Mouse (Mus musculus) MEL (cell line): ENCODE measurements around the gene Exoc4. TPM values are rescaled to one million over a fixed set of nuclear protein-coding genes. Genes with fewer than 3 reads are reported as not detected.

Experiments
- DNase-seq: peaks from one replicate; pipeline ENCODE4 v3.0.0; 2011; ENCODE audit warnings: low read depth, low spot score
- H3K27ac ChIP-seq: 2 replicates; pipeline ENCODE4 v1.5.1; 2012; ENCODE audit warnings: low read depth, mild to moderate bottlenecking, control low read depth, low read length, moderate library complexity; ENCODE audit not compliant: control insufficient read depth
- H3K27me3 ChIP-seq, 2 experiments: fragments of 150-350 bp in 1 of 2; sonication (generic) in 1 of 2; 2 replicates each; pipeline ENCODE4 v1.6.1; 2012; ENCODE audit warnings: low read length in 2 of 2, mild to moderate bottlenecking in 2 of 2, improper control_type of control experiment in 1 of 2, moderate library complexity in 1 of 2; ENCODE audit not compliant: insufficient read depth in 2 of 2, control insufficient read depth in 1 of 2
- H3K36me3 ChIP-seq, 2 experiments: 2 replicates each; pipeline ENCODE4 v1.6.1; 2012 to 2014; ENCODE audit warnings: low read length in 2 of 2, improper control_type of control experiment in 1 of 2, inconsistent platforms in 1 of 2, mild to moderate bottlenecking in 1 of 2; ENCODE audit not compliant: insufficient read depth in 2 of 2, control insufficient read depth in 1 of 2
- H3K4me1 ChIP-seq, 2 experiments: fragments of 150-350 bp in 1 of 2; sonication (generic) in 1 of 2; 2 replicates each; pipeline ENCODE4 v1.6.1; 2012; ENCODE audit warnings: low read length in 2 of 2, improper control_type of control experiment in 1 of 2, mild to moderate bottlenecking in 1 of 2; ENCODE audit not compliant: insufficient read depth in 2 of 2, control insufficient read depth in 1 of 2
- H3K4me3 ChIP-seq, 2 experiments: fragments of 150-350 bp in 1 of 2; sonication (generic) in 1 of 2; 2 replicates each; pipeline ENCODE4 v1.5.1; 2012; ENCODE audit warnings: low read depth in 2 of 2, low read length in 2 of 2, mild to moderate bottlenecking in 2 of 2, moderate library complexity in 2 of 2, control low read depth in 1 of 2, improper control_type of control experiment in 1 of 2; ENCODE audit not compliant: control insufficient read depth in 1 of 2, insufficient read depth in 1 of 2
- H3K79me2 ChIP-seq: 2 replicates; pipeline ENCODE4 v1.6.1; 2012; ENCODE audit warnings: mild to moderate bottlenecking, low read length, moderate library complexity; ENCODE audit not compliant: control insufficient read depth, poor library complexity, insufficient read depth
- H3K9ac ChIP-seq: 2 replicates; pipeline ENCODE4 v1.6.1; 2012; ENCODE audit warnings: low read depth, mild to moderate bottlenecking, control low read depth, low read length, moderate library complexity; ENCODE audit not compliant: control insufficient read depth, poor library complexity, severe bottlenecking
- H3K9me3 ChIP-seq: fragments of 150-350 bp; sonication (generic); replicated peaks from 2 replicates; pipeline ENCODE4 v1.6.1; 2012; ENCODE audit warnings: mild to moderate bottlenecking, low read length, improper control_type of control experiment, moderate library complexity; ENCODE audit not compliant: insufficient read depth
- BHLHE40 ChIP-seq: IDR thresholded peaks from 2 replicates; pipeline ENCODE4 v1.6.1; 2012; ENCODE audit warnings: low read depth, mild to moderate bottlenecking, inconsistent platforms, low read length, improper control_type of control experiment, borderline replicate concordance
- CTCF ChIP-seq, 3 experiments: IDR thresholded peaks in 2 of 3; conservative IDR thresholded peaks in 1 of 3; 2 replicates each; pipeline ENCODE4 v1.5.1; 2011 to 2012; ENCODE audit warnings: low read length in 3 of 3, low read depth in 2 of 3, mild to moderate bottlenecking in 2 of 3, improper control_type of control experiment in 1 of 3, inconsistent platforms in 1 of 3, mixed read lengths in 1 of 3, moderate library complexity in 1 of 3; ENCODE audit not compliant: control insufficient read depth in 1 of 3, insufficient read depth in 1 of 3, poor library complexity in 1 of 3, severe bottlenecking in 1 of 3
- E2F4 ChIP-seq: IDR thresholded peaks from 2 replicates; pipeline ENCODE4 v1.6.1; 2011; ENCODE audit warnings: low read depth, low read length, improper control_type of control experiment, borderline replicate concordance
- ELF1 ChIP-seq: IDR thresholded peaks from 2 replicates; pipeline ENCODE4 v1.6.1; 2014; ENCODE audit warnings: low read depth, mild to moderate bottlenecking, inconsistent platforms, low read length, improper control_type of control experiment, moderate library complexity
- ETS1 ChIP-seq: IDR thresholded peaks from 2 replicates; pipeline ENCODE4 v1.6.1; 2012; ENCODE audit warnings: low read depth, mild to moderate bottlenecking, inconsistent platforms, low read length, improper control_type of control experiment, moderate library complexity
- KAT2A ChIP-seq: conservative IDR thresholded peaks from 2 replicates; pipeline ENCODE4 v1.6.1; 2012; ENCODE audit warnings: low read depth, low read length, improper control_type of control experiment, inconsistent platforms
- MAFK ChIP-seq: IDR thresholded peaks from 2 replicates; pipeline ENCODE4 v1.6.1; 2011; ENCODE audit warnings: low read depth, mild to moderate bottlenecking, low read length, improper control_type of control experiment, borderline replicate concordance
- MAZ ChIP-seq: IDR thresholded peaks from 2 replicates; pipeline ENCODE4 v1.6.1; 2012; ENCODE audit warnings: low read depth, mild to moderate bottlenecking, inconsistent platforms, low read length, improper control_type of control experiment
- MEF2A ChIP-seq: IDR thresholded peaks from 2 replicates; pipeline ENCODE4 v1.6.1; 2014; ENCODE audit warnings: low read depth, mild to moderate bottlenecking, inconsistent platforms, low read length, improper control_type of control experiment; ENCODE audit not compliant: poor library complexity, insufficient replicate concordance, severe bottlenecking; ENCODE audit errors: extremely low read depth
- MXI1 ChIP-seq: IDR thresholded peaks from 2 replicates; pipeline ENCODE4 v1.6.1; 2011; ENCODE audit warnings: mild to moderate bottlenecking, low read depth, low read length, improper control_type of control experiment
- MYB ChIP-seq: IDR thresholded peaks from 2 replicates; pipeline ENCODE4 v1.6.1; 2011; ENCODE audit warnings: mild to moderate bottlenecking, low read depth, low read length, improper control_type of control experiment
- POLR2AphosphoS2 ChIP-seq: IDR thresholded peaks from 2 replicates; pipeline ENCODE4 v1.6.1; 2011; ENCODE audit warnings: low read length, improper control_type of control experiment
- POLR2AphosphoS5 ChIP-seq: IDR thresholded peaks from 2 replicates; pipeline ENCODE4 v1.6.1; 2012; ENCODE audit warnings: low read depth, borderline replicate concordance, mild to moderate bottlenecking, inconsistent platforms, low read length, moderate library complexity, mixed read lengths
- RAD21 ChIP-seq: IDR thresholded peaks from 2 replicates; pipeline ENCODE4 v1.6.1; 2011; ENCODE audit warnings: mild to moderate bottlenecking, low read depth, low read length, improper control_type of control experiment
- SIN3A ChIP-seq: IDR thresholded peaks from 2 replicates; pipeline ENCODE4 v1.6.1; 2012; ENCODE audit warnings: low read length, improper control_type of control experiment, inconsistent platforms
- SMC3 ChIP-seq: IDR thresholded peaks from 2 replicates; pipeline ENCODE4 v1.6.1; 2011; ENCODE audit warnings: low read depth, low read length, improper control_type of control experiment
- USF1 ChIP-seq: IDR thresholded peaks from 2 replicates; pipeline ENCODE4 v1.6.1; 2014; ENCODE audit warnings: low read depth, mild to moderate bottlenecking, inconsistent platforms, low read length, improper control_type of control experiment, moderate library complexity
- USF2 ChIP-seq, 2 experiments: IDR thresholded peaks; 2 replicates each; pipeline ENCODE4 v1.6.1; 2011 to 2012; ENCODE audit warnings: improper control_type of control experiment in 2 of 2, low read length in 2 of 2, borderline replicate concordance in 1 of 2, inconsistent platforms in 1 of 2, low read depth in 1 of 2, mild to moderate bottlenecking in 1 of 2; ENCODE audit not compliant: insufficient read depth in 1 of 2
- ZC3H11A ChIP-seq: IDR thresholded peaks from 2 replicates; pipeline ENCODE4 v1.6.1; 2012; ENCODE audit warnings: low read depth, mild to moderate bottlenecking, inconsistent platforms, low read length, improper control_type of control experiment
- ZKSCAN1 ChIP-seq: IDR thresholded peaks from 2 replicates; pipeline ENCODE4 v1.6.1; 2012; ENCODE audit warnings: low read depth, mild to moderate bottlenecking, inconsistent platforms, low read length, improper control_type of control experiment, moderate library complexity
- polyA plus RNA-seq, 2 experiments: library from polyadenylated mRNA; stranded (reverse) in 1 of 2; unstranded in 1 of 2; fragments of >175 nt in 1 of 2; fragments of >200 nt in 1 of 2; gene quantifications; 2 replicates each; pipeline versions ENCODE4 v1.2.1 to v1.2.4; 2012; ENCODE audit warnings: low replicate concordance in 2 of 2, low read depth in 1 of 2; ENCODE audit not compliant: insufficient read length in 2 of 2, insufficient read depth in 1 of 2, missing spikeins in 1 of 2
- total RNA-seq: library from RNA; depleted of rRNA; stranded (reverse); fragments of 300-350 nt; gene quantifications from 2 replicates; pipeline ENCODE4 v1.2.3, GENCODE M21; 2012

Exoc4 gene
- total and polyA plus RNA-seq, 3 experiments, result 16.4 to 22.6 TPM; not detected in 1

DNA sequence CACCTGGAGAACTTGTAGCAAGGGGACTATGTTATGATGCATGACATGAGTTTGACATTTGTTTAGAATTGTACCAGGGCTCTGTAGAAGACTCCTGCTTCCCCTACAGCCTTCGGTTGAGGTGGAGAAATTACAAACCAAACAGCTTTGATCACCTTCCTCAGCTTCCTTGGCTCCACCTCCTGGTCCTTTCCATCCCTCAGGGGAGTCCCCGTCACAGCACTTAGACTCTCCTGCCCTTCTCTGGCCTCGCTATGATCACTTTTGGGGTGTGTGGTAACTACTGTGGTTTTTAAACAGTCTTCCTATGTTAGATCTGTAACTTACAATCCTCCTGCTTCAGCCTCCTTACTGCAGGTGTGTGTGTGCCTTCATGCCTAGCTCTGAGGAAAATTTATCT is 434.6 kb downstream of the Exoc4 start:
- Histone ChIP-seq H3K27me3 (no peaks in the 10 kb centered on the region), H3K9ac (no peak overlapping the region), H3K9me3 (no peaks in the 10 kb centered on the region), H3K4me3 (no peak overlapping the region), H3K4me1 (no peaks in the 10 kb centered on the region), H3K36me3 (no peaks in the 10 kb centered on the region), H3K27ac (no peak overlapping the region), H3K79me2 (no peaks in the 10 kb centered on the region)
- no peak for TF ChIP-seq BHLHE40
- TF ChIP-seq MXI1, result no peak
- TF ChIP-seq KAT2A, result no peak
- TF ChIP-seq E2F4, result no peak
- TF ChIP-seq SMC3, result no peak
- DNase-seq, result no peak

DNA sequence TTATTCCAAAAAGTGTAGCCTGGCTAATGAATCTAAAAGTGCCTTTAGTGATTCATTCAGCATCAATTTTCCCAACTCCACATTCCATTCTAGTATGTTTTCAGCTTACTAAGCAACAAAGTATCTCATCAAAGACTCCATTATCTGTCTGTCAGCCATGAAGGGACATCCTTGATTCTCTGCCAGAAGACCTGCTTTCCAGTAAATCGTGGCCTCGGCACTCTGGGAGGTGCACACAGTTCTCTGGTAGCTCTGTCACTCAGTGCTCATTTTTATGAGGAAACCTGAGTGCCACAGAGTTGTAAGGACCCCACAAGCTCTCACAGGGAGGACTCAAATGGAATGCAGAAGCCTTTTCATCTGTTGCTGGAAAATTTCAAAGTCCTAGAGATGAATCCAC is 436.4 kb downstream of the Exoc4 start:
- no peak for DNase-seq
- Histone ChIP-seq H3K36me3 (no peaks in the 10 kb centered on the region), H3K9ac (no peak overlapping the region), H3K27ac (no peak overlapping the region), H3K9me3 (no peaks in the 10 kb centered on the region), H3K4me1 (no peaks in the 10 kb centered on the region), H3K79me2 (no peaks in the 10 kb centered on the region), H3K4me3 (no peak overlapping the region), H3K27me3 (no peaks in the 10 kb centered on the region)
- TF ChIP-seq MAZ (no peak), SIN3A (no peak), ELF1 (no peak), POLR2AphosphoS2 (no peak), ETS1 (no peak), RAD21 (no peak), USF1 (no peak), MEF2A (no peak), MAFK (no peak), MXI1 (no peak), CTCF (IDR thresholded peaks at IDR 0.05 in 2 of 3, conservative IDR thresholded peaks at IDR 0.05 in 1 of 3; ENCODE audit: control insufficient read depth in 1 of 3, insufficient read depth in 1 of 3, low read depth in 2 of 3, low read length in 3 of 3, poor library complexity in 1 of 3, severe bottlenecking in 1 of 3) (no peak), ZC3H11A (no peak)

DNA sequence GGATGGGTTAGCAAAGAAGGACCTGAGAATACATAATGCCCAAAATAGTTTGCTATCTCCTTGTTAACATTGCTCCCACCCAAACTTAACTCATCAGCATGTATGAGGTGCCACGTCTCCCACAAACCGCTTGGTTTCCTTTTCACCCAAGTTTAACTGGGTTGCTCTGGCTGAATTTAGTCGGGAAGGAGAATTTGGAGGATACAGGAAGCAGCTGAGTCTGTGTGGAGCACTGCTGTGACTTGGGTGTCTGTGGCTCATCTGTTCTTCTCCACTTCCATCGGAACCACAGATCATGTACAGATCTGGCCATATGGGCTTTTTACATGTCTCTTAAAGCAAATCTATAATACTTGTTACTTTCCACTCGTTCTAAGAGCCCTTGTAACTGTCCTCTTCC is 441.7 kb downstream of the Exoc4 start:
- Histone ChIP-seq H3K4me3 (no peak overlapping the region), H3K27me3 (no peaks in the 10 kb centered on the region), H3K36me3 (no peaks in the 10 kb centered on the region), H3K27ac (no peak overlapping the region), H3K4me1 (no peaks in the 10 kb centered on the region), H3K9me3 (no peaks in the 10 kb centered on the region), H3K9ac (no peak overlapping the region), H3K79me2 (no peaks in the 10 kb centered on the region)
- no peak for TF ChIP-seq KAT2A
- no peak for TF ChIP-seq RAD21
- no peak for TF ChIP-seq ZKSCAN1
- TF ChIP-seq SMC3, result no peak
- no peak for TF ChIP-seq MXI1
- TF ChIP-seq POLR2AphosphoS5, result no peak
- no peak for TF ChIP-seq CTCF (IDR thresholded peaks at IDR 0.05 in 2 of 3, conservative IDR thresholded peaks at IDR 0.05 in 1 of 3; ENCODE audit: control insufficient read depth in 1 of 3, insufficient read depth in 1 of 3, low read depth in 2 of 3, low read length in 3 of 3, poor library complexity in 1 of 3, severe bottlenecking in 1 of 3)
- TF ChIP-seq MYB, result no peak
- TF ChIP-seq MAFK, result no peak
- no peak for TF ChIP-seq USF2 (IDR thresholded peaks at IDR 0.05; ENCODE audit: borderline replicate concordance in 1 of 2, insufficient read depth in 1 of 2, low read depth in 1 of 2, low read length in 2 of 2)
- no peak for DNase-seq
